Mouse (Mus musculus) E14TG2a.4 (cell line): ENCODE measurements around the gene Spata7.
"Not testable (repeated sequence)": the region's sequence is repeated elsewhere in the genome, so short reads cannot be mapped to it uniquely, and the experiment has no call there.

Source experiments
- H3K27me3 ChIP-seq: 2 replicates; pipeline ENCODE4 v1.6.1; 2014; ENCODE audit warnings: low read length, control low read depth; ENCODE audit not compliant: insufficient read depth
- H3K36me3 ChIP-seq: 2 replicates; pipeline ENCODE4 v1.6.1; 2014; ENCODE audit warnings: low read length, control low read depth; ENCODE audit not compliant: insufficient read depth
- H3K4me1 ChIP-seq: replicated peaks from 2 replicates; pipeline ENCODE4 v1.6.1; 2014; ENCODE audit warnings: low read depth, low read length, control low read depth
- H3K4me3 ChIP-seq: replicated peaks from 2 replicates; pipeline ENCODE4 v1.5.1; 2014; ENCODE audit warnings: mild to moderate bottlenecking, low read length
- H3K9me3 ChIP-seq: 2 replicates; pipeline ENCODE4 v1.6.1; 2014; ENCODE audit warnings: low read length, control low read depth
- CTCF ChIP-seq: conservative IDR thresholded peaks from 2 replicates; pipeline ENCODE4 v1.5.1; 2014; ENCODE audit warnings: low read length
- NANOG ChIP-seq: IDR thresholded peaks from 2 replicates; pipeline ENCODE4 v1.6.1; 2014; ENCODE audit warnings: borderline replicate concordance, low read length, mixed read lengths
- POU5F1 ChIP-seq: IDR thresholded peaks from 2 replicates; pipeline ENCODE4 v1.6.1; 2014; ENCODE audit warnings: low read length, borderline replicate concordance

The Spata7 gene

GRCm38 (mm10) chr12:98610341-98610740, 17.6 kb upstream of the Spata7 start:
- Histone ChIP-seq H3K4me1 (no peaks in the 10 kb centered on the region), H3K36me3 (no peaks in the 10 kb centered on the region), H3K9me3 (peaks cover 11% of the 10 kb centered on the region), H3K4me3 (no peak overlapping the region), H3K27me3 (no peaks in the 10 kb centered on the region)
- TF ChIP-seq NANOG: no peak

- no peaks in the 10 kb centered on the region for H3K36me3 ChIP-seq
- TF ChIP-seq POU5F1 (no peak), NANOG (no peak), CTCF (no peak)
- peaks cover 11% of the 10 kb centered on the region for H3K9me3 ChIP-seq
- H3K4me1 ChIP-seq: no peaks in the 10 kb centered on the region
- H3K27me3 ChIP-seq: no peaks in the 10 kb centered on the region
- no peak overlapping the region for H3K4me3 ChIP-seq
Measured at GRCm38 (mm10) chr12:98614910-98615508, 12.9 kb upstream of the Spata7 start.

- Histone ChIP-seq H3K4me1 (no peaks in the 10 kb centered on the region), H3K27me3 (no peaks in the 10 kb centered on the region), H3K36me3 (no peaks in the 10 kb centered on the region), H3K4me3 (no peak overlapping the region), H3K9me3 (peaks cover 11% of the 10 kb centered on the region)
- TF ChIP-seq POU5F1 (no peak), CTCF (no peak), NANOG (no peak)
Measured at GRCm38 (mm10) chr12:98615746-98616145, 12.2 kb upstream of the Spata7 start.

DNA sequence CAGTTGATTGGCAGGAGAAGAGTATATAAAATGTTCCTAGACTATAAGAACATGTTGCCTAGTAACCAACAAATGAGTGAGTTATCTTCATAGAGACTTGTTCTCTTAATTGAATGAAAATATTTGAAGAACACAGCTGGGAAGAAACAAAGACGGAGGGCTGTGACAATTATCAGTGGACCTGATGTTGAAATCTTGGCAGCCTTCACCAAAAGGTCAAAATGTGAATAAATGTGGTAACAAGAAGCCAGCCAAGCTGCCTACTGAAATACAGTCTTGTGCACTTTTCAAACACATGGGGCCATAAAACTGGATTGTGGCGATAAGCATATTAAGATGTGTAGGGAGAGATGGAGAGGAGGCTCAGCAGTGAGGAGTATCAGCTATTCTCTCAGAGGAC, 8.5 kb upstream of the Spata7 start:
- no peaks in the 10 kb centered on the region for H3K27me3 ChIP-seq
- H3K9me3 ChIP-seq: no peaks in the 10 kb centered on the region
- H3K4me1 ChIP-seq: no peaks in the 10 kb centered on the region
- TF ChIP-seq NANOG (no peak), CTCF (no peak), POU5F1 (no peak)
- H3K4me3 ChIP-seq: no peak overlapping the region
- H3K36me3 ChIP-seq: no peaks in the 10 kb centered on the region

- not testable (repeated sequence) for H3K4me3 ChIP-seq, H3K4me1 ChIP-seq, H3K27me3 ChIP-seq, H3K9me3 ChIP-seq, H3K36me3 ChIP-seq
- TF ChIP-seq CTCF: peak; percentile 18
Measured at GRCm38 (mm10) chr12:98620922-98621321, 7.0 kb upstream of the Spata7 start.

DNA sequence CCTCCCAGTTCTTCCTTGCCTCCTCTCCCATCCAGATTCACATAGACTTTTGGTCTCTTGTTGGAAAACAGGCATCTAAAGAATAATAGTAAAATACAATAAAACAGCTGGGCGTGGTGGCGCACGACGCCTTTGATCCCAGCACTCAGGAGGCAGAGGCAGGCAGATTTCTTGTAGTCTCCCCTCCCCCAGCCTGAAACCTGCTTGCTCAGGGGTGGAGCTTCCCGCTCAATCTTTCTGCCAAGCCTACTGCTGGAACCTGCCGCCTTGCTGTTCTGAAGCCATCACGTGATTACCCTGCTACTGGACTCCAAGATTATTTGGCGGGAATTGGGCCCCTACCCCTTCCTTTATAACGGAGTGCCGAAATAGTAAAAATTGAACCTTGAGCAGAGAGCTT, 4.7 kb upstream of the Spata7 start:
- H3K9me3 ChIP-seq, H3K4me1 ChIP-seq, H3K4me3 ChIP-seq, H3K27me3 ChIP-seq, H3K36me3 ChIP-seq: not testable (repeated sequence)

DNA sequence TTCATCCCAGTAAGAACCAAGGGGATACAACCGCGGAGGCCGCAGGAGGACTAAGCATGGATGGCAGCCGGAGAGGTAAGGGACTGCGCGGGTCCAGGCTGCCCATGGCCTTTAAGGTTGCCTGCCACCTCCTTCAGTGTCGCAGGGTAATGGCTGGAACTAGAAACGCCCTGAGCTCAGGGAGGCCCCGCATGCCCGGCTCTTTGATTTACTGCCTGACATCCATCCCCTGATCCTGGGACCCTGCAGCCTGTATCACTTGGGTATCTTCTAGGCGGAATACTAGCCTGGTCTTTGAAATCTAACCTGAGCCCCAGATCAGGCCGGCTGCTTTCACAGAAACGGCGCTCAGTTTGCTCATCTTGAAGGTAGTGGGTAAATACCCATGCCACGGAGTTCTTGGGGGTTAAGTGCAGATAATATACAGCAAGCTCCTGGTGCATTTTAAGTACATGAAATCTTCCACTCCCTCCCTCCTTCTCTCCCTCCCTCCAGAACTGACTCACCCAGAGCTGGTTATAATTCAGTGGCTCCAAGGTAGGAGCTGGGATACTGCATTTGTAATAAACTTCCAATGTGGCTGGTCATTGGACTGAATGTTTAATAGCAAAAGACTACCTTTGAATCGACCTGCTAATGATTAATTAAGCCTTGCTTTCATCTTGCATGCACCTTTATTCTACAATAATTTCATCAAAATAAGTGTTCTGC, 458 bp downstream of the Spata7 start:
- Histone ChIP-seq H3K9me3 (no peaks in the 10 kb centered on the region), H3K27me3 (no peaks in the 10 kb centered on the region), H3K36me3 (peaks cover 4% of the 10 kb centered on the region; the same call in 1 of the 2 replicates), H3K4me3 (peak overlapping the region; percentile 92), H3K4me1 (peaks cover 12% of the 10 kb centered on the region)
- no peak for TF ChIP-seq NANOG
- TF ChIP-seq POU5F1: no peak
- no peak for TF ChIP-seq CTCF

DNA sequence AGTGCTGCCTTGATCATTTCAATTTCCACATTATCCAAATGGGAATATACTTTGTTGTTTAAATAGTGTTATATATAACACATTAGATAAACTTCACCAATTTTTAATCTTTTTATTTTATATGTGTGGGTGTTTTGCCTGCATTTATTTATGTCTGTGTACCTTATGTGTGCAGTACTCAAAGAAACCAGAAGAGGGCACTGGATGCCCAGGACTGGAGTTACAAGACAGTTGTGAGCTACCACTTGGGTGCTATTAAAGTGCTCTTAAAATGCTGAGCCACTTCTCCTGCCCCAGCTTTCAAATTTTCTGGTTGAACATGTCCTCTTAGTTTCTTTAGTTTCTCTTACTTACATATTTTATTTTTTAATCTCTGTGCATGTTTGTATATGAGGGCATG, 16.9 kb downstream of the Spata7 start:
- Histone ChIP-seq H3K9me3 (no peaks in the 10 kb centered on the region), H3K36me3 (0 out of 2 replicates have a peak, but pooled peaks cover 2% of the 10 kb centered on the region), H3K27me3 (no peaks in the 10 kb centered on the region), H3K4me1 (no peaks in the 10 kb centered on the region), H3K4me3 (no peak overlapping the region)
- no peak for TF ChIP-seq POU5F1
- peak; percentile 83 for TF ChIP-seq CTCF

DNA sequence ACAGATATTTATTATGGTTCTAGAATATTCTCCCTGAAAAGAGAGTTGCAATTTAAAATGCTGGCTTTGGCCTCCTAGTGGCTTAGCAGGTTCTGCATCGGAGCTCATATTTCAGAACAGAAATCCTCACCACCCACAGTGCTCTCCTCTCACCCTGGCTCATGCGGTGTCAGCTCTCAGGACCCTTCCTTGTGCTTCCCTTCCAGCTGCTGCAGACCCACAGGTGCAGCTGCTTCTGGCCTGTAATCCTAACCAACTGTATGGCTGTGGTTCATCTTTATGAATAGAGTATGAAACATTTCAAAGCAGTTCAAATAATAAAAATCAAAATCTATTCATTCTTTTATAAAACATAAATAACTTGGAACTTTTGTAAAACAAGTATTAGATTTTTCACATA, 28.9 kb downstream of the Spata7 start:
- H3K27me3 ChIP-seq: no peaks in the 10 kb centered on the region
- H3K4me1 ChIP-seq: no peaks in the 10 kb centered on the region
- peaks cover 10% of the 10 kb centered on the region for H3K36me3 ChIP-seq
- no peak overlapping the region for H3K4me3 ChIP-seq
- TF ChIP-seq CTCF: no peak
- no peak for TF ChIP-seq POU5F1
- TF ChIP-seq NANOG: no peak
- H3K9me3 ChIP-seq: no peaks in the 10 kb centered on the region
